Mouse (Mus musculus): Measurements from ENCODE around the gene Astn1. TPM values are rescaled to one million over a fixed set of nuclear protein-coding genes. Genes with fewer than 3 reads are reported as not detected.

Gene Astn1
- total RNA-seq, 2 experiments from 2014 or later, result not detected

DNA sequence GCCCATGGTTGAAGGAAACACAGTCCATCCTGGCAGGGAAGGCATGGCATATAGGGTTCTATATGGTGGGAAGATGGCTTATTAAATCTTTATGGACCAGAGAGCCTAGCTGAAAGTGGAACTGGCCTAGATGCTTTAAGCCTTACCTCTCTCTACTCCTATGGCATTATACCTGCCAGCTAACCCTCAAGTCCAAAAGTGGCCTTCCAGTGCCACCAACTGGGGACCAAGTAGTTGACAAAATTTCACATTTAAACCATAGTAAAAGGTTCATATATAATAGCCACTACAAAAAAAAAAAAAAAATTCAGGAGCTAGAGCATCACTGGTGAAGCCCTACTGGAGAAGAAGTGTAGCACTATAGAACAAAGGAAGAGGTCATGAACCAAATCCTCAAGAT lies 150.0 kb downstream of the Astn1 start:
- no peak for ATAC-seq (replicated peaks; ENCODE audit: low FRiP score, poor library complexity, severe bottlenecking)

DNA sequence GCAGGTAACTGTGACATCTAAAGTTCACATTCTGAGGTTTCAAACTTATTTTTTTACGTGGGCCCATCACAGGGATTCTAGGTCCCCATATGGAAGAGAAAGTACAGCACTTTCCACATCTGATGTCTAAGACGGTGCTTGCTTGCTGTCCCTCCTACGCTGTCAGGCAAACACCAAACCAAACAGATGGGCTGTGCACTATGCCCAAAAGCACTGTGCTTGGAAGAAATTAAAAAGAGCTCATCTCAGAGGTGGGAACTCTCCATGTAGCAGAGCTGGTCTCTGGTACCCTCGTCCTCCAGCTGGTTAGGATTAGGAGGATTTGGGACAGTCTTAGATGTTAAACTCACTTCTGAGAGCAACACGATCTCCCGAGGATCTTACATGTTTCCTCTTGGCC lies 150.6 kb downstream of the Astn1 start:
- ATAC-seq (replicated peaks; ENCODE audit: low FRiP score, poor library complexity, severe bottlenecking), result no peak

DNA sequence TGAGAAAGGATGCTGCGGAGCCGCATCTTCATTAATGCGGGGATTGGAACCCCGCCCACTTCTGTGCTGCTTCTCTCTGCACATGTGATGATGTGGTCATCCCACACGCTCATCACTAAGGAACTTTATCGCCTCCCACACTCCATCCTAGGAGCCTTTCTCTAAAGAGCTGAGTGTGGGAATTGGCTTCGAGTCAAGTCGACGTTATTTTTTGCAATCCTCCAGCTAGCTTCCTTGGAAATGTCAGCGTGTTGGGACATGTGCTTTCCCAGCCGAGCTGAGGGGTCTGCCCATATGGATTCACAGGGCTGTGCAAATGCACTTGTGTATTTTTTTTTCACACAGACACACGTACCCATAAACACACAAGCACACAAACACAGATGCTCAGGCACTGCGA lies 151.5 kb downstream of the Astn1 start:
- ATAC-seq (replicated peaks; ENCODE audit: low FRiP score, poor library complexity, severe bottlenecking), result no peak

DNA sequence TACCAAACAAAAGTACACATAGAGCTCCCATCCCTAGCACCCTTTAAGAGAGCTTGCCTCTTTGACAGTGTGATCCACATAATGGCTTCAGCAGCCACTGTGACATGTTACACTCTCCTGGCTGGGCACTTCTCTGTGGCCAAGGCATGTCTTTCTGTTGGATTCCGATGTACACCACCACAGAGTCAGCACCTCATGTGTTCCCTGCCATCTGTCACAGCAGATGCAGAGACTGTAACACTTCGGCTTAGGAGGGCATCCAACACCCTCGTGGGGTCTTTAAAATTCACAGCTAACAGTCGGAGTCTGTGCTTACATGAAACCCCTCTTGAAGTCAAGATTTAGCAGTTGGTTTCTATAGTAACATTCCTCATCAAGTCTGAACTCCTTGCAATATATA lies 154.5 kb downstream of the Astn1 start:
- no peak for ATAC-seq (replicated peaks; ENCODE audit: low FRiP score, poor library complexity, severe bottlenecking)

DNA sequence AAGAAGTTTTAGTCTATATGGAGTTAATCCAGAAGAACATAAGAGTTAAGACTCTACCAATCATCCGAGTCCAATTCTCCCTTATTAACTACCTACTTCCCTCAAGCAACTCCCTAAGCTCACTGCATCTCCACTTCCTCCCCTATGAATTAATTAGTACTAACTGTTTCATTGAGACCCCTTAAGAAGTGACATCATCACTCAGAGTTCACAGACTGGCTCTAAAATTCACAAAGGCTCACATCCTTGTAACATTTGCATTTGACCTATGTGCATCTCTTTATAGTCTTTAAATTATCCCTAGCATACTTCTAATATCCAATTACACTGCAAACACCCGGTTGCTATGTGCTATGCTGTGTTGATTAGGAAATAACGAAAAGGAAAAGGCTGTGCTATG lies 174.1 kb downstream of the Astn1 start:
- no peak for ATAC-seq (replicated peaks; ENCODE audit: low FRiP score, poor library complexity, severe bottlenecking)

DNA sequence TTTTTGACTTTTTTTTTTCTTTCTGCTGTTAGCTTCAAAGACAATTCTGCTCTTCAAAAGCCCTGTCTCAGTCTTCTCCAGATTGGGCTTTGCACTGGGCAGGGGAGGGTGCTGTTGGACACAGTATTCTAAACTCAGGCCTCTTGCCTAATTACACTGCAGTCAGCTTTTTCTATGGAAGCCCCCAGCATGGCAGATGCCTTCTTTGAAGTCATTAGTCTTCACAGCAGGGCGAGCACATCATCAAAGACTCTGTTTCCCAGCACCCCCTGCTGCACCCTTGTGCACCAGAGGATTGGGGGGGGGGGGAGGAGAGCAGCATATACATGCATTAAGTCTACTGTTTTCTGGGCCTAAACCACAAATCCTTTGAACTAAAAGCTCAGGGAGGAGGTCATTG lies 174.8 kb downstream of the Astn1 start:
- no peak for ATAC-seq (replicated peaks; ENCODE audit: low FRiP score, poor library complexity, severe bottlenecking)

DNA sequence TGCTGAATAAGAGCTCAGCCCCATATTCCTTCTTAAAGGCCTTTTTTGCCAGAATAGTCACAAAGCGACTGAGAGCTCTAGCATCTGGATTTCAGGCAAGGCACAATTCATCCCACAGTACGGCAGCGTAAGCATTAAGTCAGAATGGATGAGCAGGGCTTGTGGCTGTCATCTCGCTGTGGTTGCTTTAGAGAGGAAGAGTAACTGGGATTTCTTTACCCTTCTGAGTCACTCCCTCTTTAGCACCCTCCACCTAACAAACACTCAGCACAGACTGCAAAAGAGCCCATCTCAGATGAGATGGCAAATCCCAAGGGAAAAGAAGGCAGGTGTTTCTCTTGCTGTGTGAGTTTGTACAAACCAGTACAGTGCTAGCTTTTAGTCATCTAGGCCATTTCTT lies 183.0 kb downstream of the Astn1 start:
- no peak for ATAC-seq (replicated peaks; ENCODE audit: low FRiP score, poor library complexity, severe bottlenecking)

DNA sequence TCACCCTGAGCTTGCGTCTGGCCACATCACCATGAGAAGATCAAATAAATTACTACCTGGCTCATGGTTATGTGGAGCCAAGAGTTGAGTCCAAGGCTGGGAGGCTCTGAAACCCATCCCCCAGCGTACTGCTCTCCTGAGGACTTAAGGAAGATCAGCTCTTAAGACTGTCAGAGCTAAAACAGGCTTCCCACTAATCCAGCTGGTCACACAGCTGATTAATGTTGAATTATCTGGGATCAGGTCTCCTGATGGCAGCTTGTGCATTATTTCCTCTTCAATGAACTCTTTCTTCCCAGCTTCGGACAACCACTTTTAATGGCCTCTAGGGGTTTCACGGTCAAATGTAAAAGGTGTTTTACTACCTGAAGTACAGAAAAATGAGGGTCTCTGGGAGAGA lies 184.4 kb downstream of the Astn1 start:
- ATAC-seq (replicated peaks; ENCODE audit: low FRiP score, poor library complexity, severe bottlenecking), result no peak

DNA sequence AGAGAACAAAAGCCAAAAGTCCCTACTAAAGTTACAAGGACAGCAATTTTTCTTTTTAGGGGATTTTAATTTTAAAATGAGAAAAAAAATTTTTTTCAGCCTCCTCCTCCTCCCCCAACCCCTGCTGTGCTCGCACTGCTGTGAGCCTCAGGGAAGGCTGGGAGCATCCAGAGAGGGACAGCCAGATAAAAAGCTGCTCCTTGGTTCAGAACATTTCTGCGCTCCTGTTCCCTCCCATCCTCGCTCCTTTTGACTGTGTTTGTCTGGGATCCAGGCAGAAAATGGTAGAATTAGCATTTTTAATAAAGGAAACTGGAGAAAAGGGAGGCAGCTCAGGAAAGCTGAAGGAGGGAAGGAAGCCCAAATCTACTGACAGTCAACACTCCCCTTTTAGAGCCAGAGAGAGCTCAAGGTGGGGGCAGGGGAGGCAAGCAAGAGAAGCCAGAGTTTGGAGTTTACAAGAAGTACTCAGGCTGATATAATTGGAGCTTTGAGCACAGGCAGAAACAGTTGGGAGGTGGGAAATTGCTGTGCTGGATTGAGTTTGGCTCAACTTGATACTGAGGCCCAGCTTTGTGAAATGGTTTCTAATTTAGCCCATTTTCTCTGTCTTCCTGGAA lies 185.6 kb downstream of the Astn1 start:
- ATAC-seq (replicated peaks; ENCODE audit: low FRiP score, poor library complexity, severe bottlenecking), result no peak

DNA sequence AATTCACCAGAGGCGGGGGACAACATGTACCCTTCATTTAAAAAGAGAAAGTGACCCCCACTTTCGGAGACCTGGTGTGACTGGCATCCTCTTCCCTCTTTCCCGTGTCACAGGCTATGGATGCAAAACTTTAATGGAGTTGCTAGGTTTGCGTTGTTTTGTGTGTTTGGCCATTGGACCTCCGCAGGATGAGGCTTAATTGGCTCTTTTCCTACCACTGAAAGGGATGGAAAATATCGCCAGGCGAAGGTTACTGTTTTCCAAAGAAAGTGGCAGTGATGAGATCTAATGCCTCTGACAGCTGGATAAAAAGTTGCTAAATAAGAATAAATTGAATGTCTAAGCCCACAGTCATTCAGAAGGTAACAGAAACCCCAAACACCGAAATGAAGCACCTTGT lies 186.2 kb downstream of the Astn1 start:
- no peak for ATAC-seq (replicated peaks; ENCODE audit: low FRiP score, poor library complexity, severe bottlenecking)

DNA sequence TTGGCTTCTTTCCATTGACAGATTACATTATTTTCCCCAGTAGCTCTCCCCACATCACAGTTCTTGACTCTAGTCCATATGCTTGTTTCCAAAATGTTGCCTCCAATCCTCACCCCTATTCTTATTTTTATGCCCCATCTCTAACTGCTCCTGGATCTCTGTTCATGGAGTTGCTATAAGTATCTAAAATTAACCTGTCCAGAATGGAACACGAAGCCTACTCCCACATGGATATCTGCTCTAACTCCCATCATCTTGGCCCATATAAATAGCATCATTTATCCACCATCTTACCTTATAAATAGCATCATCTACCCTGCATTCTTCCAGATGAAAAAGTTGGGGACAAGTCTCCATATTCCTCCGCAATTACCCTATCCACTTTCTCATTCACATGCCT lies 187.5 kb downstream of the Astn1 start:
- ATAC-seq (replicated peaks; ENCODE audit: low FRiP score, poor library complexity, severe bottlenecking), result no peak

DNA sequence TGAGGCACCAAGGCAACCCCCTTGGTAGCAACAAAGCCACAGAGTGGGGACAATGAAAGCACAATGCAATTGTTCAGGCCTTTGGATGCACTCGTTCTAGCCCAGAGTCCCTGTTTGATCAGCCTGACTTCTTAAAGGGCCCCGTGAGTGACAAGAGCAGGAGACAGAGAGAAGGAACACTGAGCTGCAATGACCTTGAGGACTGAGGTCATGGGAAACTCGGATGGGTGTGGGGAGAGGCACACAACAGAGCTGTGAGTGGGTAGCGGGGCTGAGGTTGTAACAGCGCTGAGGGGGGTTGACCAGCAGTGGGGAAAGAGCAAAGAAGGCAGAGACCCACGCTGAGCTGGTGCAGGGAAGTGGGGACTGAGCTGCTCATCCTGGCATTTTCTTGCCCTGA lies 189.9 kb downstream of the Astn1 start:
- ATAC-seq (replicated peaks; ENCODE audit: low FRiP score, poor library complexity, severe bottlenecking), result no peak

DNA sequence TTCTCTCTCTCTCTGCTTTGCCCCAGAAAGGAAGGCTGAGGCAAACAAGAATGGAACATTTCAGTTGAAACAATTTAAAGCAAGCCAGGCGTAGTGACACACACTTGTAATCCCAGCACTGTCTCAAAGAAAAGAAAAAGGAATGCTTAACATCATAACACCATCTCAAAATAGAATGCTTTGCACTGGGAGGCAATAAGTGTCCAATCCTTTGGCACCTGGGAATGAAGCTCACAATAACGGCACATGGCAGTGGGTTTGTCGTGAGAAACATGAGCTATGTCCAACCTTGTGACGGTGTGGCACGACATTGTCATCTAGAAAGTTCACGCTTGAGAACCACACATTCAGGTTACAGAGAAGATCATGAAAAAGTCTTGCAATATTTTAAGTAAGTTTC lies 191.3 kb downstream of the Astn1 start:
- ATAC-seq (replicated peaks; ENCODE audit: low FRiP score, poor library complexity, severe bottlenecking), result no peak

DNA sequence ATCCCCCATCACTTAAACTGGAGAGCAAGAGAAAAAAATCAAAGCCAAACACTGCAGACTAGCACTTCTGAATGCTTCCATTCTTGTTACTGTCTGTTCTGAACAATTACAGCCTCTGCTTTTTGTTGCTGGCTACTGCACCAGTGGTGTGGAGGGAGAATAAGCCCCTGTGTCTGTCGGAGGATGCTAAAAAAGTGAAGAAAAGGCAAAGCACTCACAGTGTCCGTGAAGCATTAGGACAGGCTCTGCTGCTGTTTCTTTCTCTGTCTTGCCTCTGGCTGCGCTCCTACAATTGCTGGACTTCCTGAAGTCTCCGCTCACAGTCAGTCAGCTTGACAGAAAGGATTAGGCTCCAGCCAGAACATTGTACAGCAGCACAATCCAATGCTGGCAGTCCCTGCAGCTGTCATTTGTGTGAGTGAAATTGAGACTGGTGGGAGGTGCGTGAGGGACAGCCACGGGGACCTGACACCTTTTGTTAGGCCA lies 192.0 kb downstream of the Astn1 start:
- ATAC-seq (replicated peaks; ENCODE audit: low FRiP score, poor library complexity, severe bottlenecking), result no peak

DNA sequence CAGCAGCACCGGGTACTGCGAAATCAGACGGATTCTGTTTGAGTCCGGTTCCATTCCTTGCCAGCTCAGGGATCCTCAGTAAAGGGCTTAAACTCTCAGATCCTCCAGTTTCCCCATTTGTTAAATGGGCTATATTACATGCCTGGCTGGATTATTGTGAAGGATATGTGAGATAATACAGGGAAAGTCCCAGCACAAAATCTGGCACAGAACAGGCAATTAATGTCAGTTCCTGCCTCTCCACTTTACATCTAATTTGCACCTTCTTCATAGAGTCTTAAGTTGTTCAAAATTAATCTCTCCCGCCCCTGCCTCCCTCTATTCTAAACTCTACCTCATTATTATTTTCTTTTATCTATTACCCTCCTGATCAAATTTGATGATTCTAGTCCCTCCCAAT lies 211.1 kb downstream of the Astn1 start:
- no peak for ATAC-seq (replicated peaks; ENCODE audit: low FRiP score, poor library complexity, severe bottlenecking)

DNA sequence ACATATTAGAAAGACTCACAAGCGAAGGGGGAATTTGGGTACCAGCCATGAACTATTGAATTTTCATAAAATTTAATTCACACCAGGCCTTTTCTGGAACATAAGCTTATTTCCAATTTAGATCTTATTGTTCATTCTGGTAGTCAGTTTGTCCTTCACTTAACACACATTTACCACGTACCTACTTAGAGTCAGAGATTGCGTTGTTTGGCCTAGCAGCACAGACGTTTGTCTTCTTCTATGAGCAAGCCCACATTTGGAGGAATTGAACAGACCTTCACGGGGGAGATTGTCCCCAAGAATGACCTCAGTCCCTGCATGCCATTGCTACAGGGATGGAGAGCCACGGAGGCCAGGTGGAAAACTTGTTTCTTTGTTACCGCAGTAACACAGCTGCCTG lies 211.5 kb downstream of the Astn1 start:
- ATAC-seq (replicated peaks; ENCODE audit: low FRiP score, poor library complexity, severe bottlenecking), result no peak

DNA sequence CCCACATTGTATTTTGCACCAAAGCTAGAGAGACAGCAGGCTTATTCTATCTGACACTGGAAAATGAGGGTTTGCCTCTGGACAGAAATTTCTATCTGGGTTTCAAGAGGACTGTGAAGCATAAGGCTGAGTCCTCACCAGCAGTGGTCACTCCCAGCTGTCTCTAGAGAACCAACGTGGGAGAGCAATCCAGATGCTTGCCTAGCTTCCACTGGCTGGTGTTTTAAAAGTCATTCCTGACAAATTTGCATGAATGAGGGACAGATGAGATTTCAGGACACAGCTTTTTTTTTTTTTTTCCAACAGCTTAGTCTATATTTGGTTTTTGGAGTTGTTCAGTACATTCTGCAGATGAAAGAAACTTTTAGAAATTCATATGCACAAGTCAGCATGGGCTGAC lies 213.9 kb downstream of the Astn1 start:
- no peak for ATAC-seq (replicated peaks; ENCODE audit: low FRiP score, poor library complexity, severe bottlenecking)

DNA sequence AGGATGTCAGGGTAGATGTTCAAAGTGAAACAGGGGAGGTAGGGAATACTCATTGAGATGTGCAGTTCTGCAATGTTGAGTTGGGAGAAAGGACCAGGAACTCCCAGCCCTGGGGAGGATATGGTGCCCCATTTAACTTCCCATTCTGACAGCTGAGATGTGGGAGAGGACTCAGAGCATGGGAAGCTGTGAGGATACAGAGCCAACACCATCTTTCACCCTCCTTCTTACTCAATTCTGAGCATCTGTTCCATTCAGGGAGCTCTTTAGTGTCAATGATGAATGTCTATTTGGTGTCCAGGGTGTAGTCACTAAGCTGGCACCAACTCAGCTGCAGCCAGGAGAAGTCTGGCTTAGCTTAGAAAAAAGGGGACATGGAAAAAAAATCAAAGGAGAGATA lies 219.7 kb downstream of the Astn1 start:
- no peak for ATAC-seq (replicated peaks; ENCODE audit: low FRiP score, poor library complexity, severe bottlenecking)

DNA sequence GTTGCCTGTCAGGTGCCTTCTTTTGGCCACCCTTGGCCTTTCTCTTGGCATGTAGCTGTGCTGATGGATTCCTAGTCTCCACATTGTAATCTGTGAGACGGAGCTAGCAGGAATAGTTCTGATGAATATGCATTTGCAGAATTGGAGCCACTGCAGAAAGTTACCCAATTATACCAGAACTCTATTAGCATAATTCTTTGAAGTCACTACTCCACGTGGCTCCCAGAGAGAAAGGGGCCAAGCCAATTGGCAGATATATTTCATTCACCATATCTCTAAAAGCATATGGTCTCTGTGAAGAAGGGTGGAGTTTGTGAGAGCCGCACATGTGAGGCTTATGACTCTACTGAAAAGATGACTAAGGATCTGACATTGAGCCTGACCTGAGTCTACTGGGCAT lies 226.8 kb downstream of the Astn1 start:
- no peak for ATAC-seq (replicated peaks; ENCODE audit: low FRiP score, poor library complexity, severe bottlenecking)

DNA sequence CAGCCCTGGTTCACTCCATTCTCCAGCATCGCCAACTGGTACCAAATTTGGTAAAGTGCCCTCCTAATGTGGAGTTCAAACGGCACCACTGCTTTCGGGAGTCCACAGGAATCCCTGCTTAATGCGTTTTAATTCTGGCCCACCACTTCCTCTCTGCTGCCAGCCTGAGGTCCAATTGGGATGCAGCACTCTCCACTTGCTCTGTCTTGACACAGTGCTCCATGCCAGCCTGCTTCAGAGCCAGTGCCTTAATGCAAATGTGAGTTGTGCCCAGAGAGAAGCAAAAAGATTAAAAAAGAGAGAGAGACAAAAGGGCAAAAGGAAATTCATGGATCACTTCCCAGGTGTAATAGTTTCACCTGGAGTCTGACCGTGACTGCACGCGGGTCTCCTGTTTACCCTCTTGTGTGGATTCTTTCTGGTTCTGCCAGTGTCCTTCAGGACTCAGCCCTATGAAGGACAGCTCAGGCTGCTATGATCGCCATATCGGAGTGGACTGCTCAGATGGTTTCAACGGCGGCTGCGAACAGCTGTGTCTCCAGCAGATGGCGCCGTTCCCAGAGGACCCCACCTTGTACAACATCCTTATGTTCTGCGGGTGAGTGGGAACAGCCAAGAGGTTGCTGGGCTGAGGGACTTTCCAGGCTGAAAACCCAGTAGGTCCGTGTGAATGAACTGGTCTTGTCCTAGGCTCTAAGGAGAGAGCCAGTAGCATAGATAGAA lies 234.8 kb downstream of the Astn1 start:
- no peak for ATAC-seq (replicated peaks; ENCODE audit: low FRiP score, poor library complexity, severe bottlenecking)

DNA sequence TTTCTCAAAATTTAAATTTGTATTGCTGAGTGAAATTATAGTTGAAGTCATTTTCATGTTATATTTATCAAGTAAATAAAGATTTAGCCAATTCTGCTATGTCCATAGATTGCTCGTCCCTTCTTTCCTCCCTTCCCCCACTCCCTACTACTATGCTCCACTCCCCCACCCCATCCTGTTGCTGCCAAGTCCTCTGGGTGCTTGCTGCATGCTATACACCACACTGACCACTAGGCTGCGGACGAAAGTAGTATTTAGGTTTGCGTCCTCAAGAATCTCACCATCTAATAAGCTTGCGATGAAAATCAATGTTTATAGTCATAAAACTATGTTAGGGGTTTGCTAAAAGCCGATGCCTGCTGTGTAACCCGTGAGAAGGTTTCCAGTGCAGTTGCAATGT lies 235.9 kb downstream of the Astn1 start:
- no peak for ATAC-seq (replicated peaks; ENCODE audit: low FRiP score, poor library complexity, severe bottlenecking)

DNA sequence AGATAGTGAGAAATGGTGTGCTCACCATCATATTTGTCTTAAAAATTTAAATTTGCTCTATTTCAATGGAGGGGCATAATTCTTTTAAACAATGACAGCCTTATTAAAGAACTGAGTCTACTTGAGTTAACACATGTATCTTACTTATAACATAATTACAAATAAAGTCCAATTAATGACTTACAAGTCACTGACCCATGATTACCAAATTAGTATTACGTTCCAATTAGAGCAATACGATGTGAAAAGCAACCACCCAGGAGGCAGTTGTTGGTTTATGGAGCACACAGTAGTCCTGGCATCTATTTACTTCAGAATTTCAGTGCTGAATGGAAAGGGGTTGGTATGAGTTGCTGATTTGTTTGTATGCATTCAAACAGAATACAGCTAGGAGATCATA lies 237.4 kb downstream of the Astn1 start:
- ATAC-seq (replicated peaks; ENCODE audit: low FRiP score, poor library complexity, severe bottlenecking), result no peak
